Mouse (Mus musculus): ENCODE measurements around the gene Dcun1d3. TPM values are rescaled to one million over a fixed set of nuclear protein-coding genes. Genes with fewer than 3 reads are reported as not detected.

Dcun1d3 gene
- 16.0 and 23.1 TPM in 2 replicates for total RNA-seq (2023)

DNA sequence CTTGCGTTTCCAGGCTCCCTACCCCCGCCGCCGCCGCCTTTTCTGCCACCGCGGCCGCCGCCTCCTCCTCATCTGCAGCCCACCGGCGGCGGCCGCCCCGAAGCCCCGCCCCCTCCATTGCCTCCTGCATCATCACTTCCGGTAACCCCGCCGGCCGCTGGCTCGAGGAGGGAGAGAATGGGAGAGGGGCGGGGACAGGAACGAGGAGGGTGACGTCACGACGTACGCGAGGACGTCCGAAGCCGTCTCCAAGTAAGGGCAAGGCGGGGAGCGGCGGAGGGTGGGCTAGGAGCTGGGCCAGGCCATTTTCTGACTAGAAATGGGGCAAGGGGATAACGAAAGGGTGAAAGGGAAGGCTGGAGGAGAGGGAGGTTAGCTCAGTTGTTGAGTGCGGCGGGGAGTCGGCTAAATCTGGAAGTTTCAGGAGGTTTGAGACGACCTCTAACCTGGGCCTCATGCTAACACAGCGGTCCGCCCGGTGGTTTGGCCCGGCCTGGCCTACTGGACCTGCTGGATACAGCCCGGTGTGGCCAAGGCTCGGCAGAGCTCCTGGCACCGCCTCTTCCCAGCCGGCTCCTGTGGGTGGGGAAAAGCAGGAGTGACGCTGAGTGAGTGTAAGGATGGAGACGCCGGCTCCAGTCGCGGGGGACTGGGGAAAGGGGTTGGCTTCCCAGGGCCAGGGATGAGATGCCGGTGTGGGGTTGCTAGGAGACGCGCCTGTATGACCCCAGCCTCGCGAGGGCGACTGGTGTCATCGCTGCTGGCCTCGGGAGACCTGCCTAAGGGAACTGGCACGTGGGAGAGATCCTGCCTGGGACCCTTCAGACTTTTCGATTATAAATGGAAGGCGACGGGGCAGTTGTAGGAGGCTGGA is at the start of gene Dcun1d3, which contains the start of gene Lyrm1:
Dcun1d3 (minus strand) TSS at position 660 of the 874 bp plus-strand sequence.
Lyrm1 (plus strand) TSS at position 223 of the 874 bp plus-strand sequence.

Other genes starting within 250 kb of the Dcun1d3 start
- not detected in 2 replicates for gene Acsm4, start 206.3 kb downstream of the Dcun1d3 start, total RNA-seq (2023)
- gene Thumpd1, start 175.5 kb downstream of the Dcun1d3 start, total RNA-seq (2023): 13.7 and 18.0 TPM in 2 replicates
- gene Acsm3, start 135.4 kb downstream of the Dcun1d3 start, total RNA-seq (2023): not detected in 2 replicates
- gene Rexo5, start 102.3 kb downstream of the Dcun1d3 start, total RNA-seq (2023): 8.9 and 13.4 TPM in 2 replicates
- gene Eri2, start 102.2 kb downstream of the Dcun1d3 start, total RNA-seq (2023): 2.3 and 3.3 TPM in 2 replicates
- gene Lyrm1, start 437 bp downstream of the Dcun1d3 start, total RNA-seq (2023): 5.4 and 6.2 TPM in 2 replicates
- not detected in 2 replicates for gene Dnah3, start 199.0 kb upstream of the Dcun1d3 start, total RNA-seq (2023)
- gene Tmem159, start 206.1 kb upstream of the Dcun1d3 start, total RNA-seq (2023): 6.3 and 9.7 TPM in 2 replicates
- gene Zp2, start 249.0 kb upstream of the Dcun1d3 start, total RNA-seq (2023): not detected in 2 replicates